Mouse (Mus musculus) brain, embryonic 14.5 days (tissue): ENCODE measurements around the gene Olfr571.

ENCODE experiments used
- CTCF ChIP-seq: fragments of 200-500 bp; IDR thresholded peaks from 2 replicates; pipeline ENCODE4 v1.5.1; 2012; ENCODE audit warnings: inconsistent platforms, mild to moderate bottlenecking, moderate library complexity, borderline replicate concordance; ENCODE audit not compliant: insufficient read depth, insufficient read length; ENCODE audit errors: extremely low read depth
- POLR2A ChIP-seq: fragments of 200-500 bp; IDR thresholded peaks from 2 replicates; pipeline ENCODE4 v1.6.1; 2012; ENCODE audit warnings: mild to moderate bottlenecking, inconsistent platforms, borderline replicate concordance; ENCODE audit not compliant: poor library complexity, insufficient read depth, insufficient read length, severe bottlenecking; ENCODE audit errors: extremely low read depth

GRCm38 (mm10) chr7:102958593-102958992 lies 41.3 kb upstream of the Olfr571 start, which contains the start of gene Olfr575:
- TF ChIP-seq CTCF (no peak), POLR2A (no peak)
